ENCODE assay signal across 8 mouse cellular contexts in the genomic region with DNA sequence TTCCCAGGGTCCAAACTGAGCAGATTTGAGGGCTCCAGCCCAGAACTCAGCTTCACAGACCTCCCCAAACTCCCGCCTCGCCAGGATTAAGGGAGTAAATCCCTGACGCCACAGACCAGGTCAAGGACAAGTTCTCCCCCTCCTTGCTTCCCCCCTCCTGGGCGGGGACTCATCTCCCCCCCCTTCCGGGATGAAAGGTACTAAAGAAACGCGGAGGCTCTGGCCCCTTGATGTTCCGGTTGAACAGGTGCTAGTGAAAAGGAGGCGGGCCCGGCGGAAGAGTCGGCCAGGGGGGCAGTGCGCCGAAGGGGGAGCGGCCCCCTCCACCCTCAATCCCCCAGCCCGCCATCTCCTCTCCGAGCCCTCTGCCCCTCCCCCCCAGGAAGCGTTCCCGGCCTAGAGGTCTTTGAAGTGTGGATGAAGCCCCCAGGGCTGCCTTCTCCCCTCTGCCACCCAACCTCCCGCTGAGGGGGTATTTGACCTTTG. TPM values are rescaled to one million over a fixed set of nuclear protein-coding genes. Genes with fewer than 3 reads are reported as not detected.
DNase-seq lines count a peak whose midpoint lies in the region; ATAC-seq and TF ChIP-seq lines count a peak whose summit lies in the region.

No protein-coding gene starts in this region.

- no peak for TF ChIP-seq CTCF in embryonic fibroblast, embryonic 13.5 days (IDR thresholded peaks at IDR 0.05; ENCODE audit: borderline replicate concordance, insufficient read depth, low read length)

- TF ChIP-seq POLR2A in embryonic fibroblast, embryonic 13.5 days (IDR thresholded peaks at IDR 0.05; ENCODE audit: low read depth, low read length) = no peak

- no peak overlapping the region for H3K27ac ChIP-seq in embryonic fibroblast, embryonic 13.5 days (ENCODE audit: insufficient read depth, low read length)
- H3K27ac ChIP-seq in hindbrain, embryonic 12.5 days = 0 out of 2 replicates have a peak overlapping the region, but pooled peaks have one; percentile 5
- H3K27ac ChIP-seq in limb, embryonic 15.5 days = no peak overlapping the region

- H3K4me2 ChIP-seq in hindbrain, embryonic 12.5 days (replicated peaks) = peak overlapping the region; percentile 82
- H3K4me2 ChIP-seq in limb, embryonic 15.5 days = peak overlapping the region; percentile 69

- no peak for ATAC-seq in hindbrain, embryonic 12.5 days (ENCODE audit: low FRiP score)
- no peak for ATAC-seq in limb, embryonic 15.5 days (ENCODE audit: insufficient number of reproducible peaks, low FRiP score, low TSS enrichment, low read depth)

- H3K4me1 ChIP-seq in embryonic fibroblast, embryonic 13.5 days (ENCODE audit: control insufficient read depth, insufficient read depth, low read length) = peaks cover 6% of the 10 kb centered on the region
- H3K4me1 ChIP-seq in hindbrain, embryonic 12.5 days = peaks cover 36% of the 10 kb centered on the region
- peaks cover 58% of the 10 kb centered on the region for H3K4me1 ChIP-seq in limb, embryonic 15.5 days

- peak overlapping the region; percentile 6 for H3K4me3 ChIP-seq in embryonic fibroblast, embryonic 13.5 days (ENCODE audit: insufficient read depth, low read length)
- H3K4me3 ChIP-seq in hindbrain, embryonic 12.5 days = peak overlapping the region; percentile 20
- peak overlapping the region; percentile 87 for H3K4me3 ChIP-seq in limb, embryonic 15.5 days

- H3K9ac ChIP-seq in hindbrain, embryonic 12.5 days = peak overlapping the region; percentile 6; the same call in 1 of the 2 replicates
- no peak overlapping the region for H3K9ac ChIP-seq in limb, embryonic 15.5 days

- DNase-seq in urinary bladder, adult 18-20 months (ENCODE audit: low spot score in 2 of 2) = peak; percentile 76 to 78
- DNase-seq in urinary bladder, postnatal 10 days (ENCODE audit: low spot score) = no peak
- peak; percentile 51 for DNase-seq in neural tube, embryonic 10.5 days (ENCODE audit: extremely low spot score, low spot score)
- peak; percentile 64 for DNase-seq in urinary bladder, postnatal 25 days (ENCODE audit: low spot score)
- no peak for DNase-seq in layer of hippocampus, postnatal 25 days (ENCODE audit: extremely low spot score in 1 of 2, low spot score in 1 of 2)

- H3K9me3 ChIP-seq in hindbrain, embryonic 12.5 days (replicated peaks) = no peaks in the 10 kb centered on the region
- H3K9me3 ChIP-seq in limb, embryonic 15.5 days = no peaks in the 10 kb centered on the region

- H3K36me3 ChIP-seq in hindbrain, embryonic 12.5 days = peaks cover 15% of the 10 kb centered on the region
- H3K36me3 ChIP-seq in limb, embryonic 15.5 days = peaks cover 15% of the 10 kb centered on the region

- peaks cover 19% of the 10 kb centered on the region for H3K27me3 ChIP-seq in hindbrain, embryonic 12.5 days
- H3K27me3 ChIP-seq in limb, embryonic 15.5 days = peaks cover 17% of the 10 kb centered on the region

- under 1% methylated on average over 18 of the region's 20 CpGs for WGBS in hindbrain, embryonic 12.5 days
- 2% methylated on average over 20 of the region's 20 CpGs for WGBS in limb, embryonic 15.5 days

RNA-seq across cellular contexts. Expression of gene Mllt6, which starts 1.5 kb away (rescaled TPM):
- 16.2 and 18.0 TPM in 2 replicates for polyA plus RNA-seq in embryonic fibroblast, embryonic 13.5 days (2011; ENCODE audit: insufficient read length, low read depth, missing spikeins)
- polyA plus RNA-seq in hindbrain, embryonic 12.5 days (2016; fragmentation: Nextera tagmentation; extraction: Ambion mirVana) = 2.9 and 3.5 TPM in 2 replicates
- polyA plus RNA-seq in limb, embryonic 15.5 days (2015; fragmentation: Nextera tagmentation; extraction: Ambion mirVana) = 2.4 and 2.6 TPM in 2 replicates
- 100 to 1,000 TPM in 1 of 2 experiments, 10 to 100 TPM in 1; 88.5 to 105 TPM for total RNA-seq in layer of hippocampus, postnatal 25 days (2021)

RNA-seq across cellular contexts. Expression of gene Cisd3, which starts 23.9 kb away (rescaled TPM):
- 39.9 and 42.5 TPM in 2 replicates for polyA plus RNA-seq in embryonic fibroblast, embryonic 13.5 days (2011; ENCODE audit: insufficient read length, low read depth, missing spikeins)
- 14.7 and 17.1 TPM in 2 replicates for polyA plus RNA-seq in hindbrain, embryonic 12.5 days (2016; fragmentation: Nextera tagmentation; extraction: Ambion mirVana)
- polyA plus RNA-seq in limb, embryonic 15.5 days (2015; fragmentation: Nextera tagmentation; extraction: Ambion mirVana) = 13.5 and 18.6 TPM in 2 replicates
- total RNA-seq in layer of hippocampus, postnatal 25 days (2021) = 10 to 100 TPM; 47.0 to 55.1 TPM

RNA-seq across cellular contexts. Expression of gene Epop, which starts 32.2 kb away (rescaled TPM):
- 1.4 and 2.1 TPM in 2 replicates for polyA plus RNA-seq in embryonic fibroblast, embryonic 13.5 days (2011; ENCODE audit: insufficient read length, low read depth, missing spikeins)
- polyA plus RNA-seq in hindbrain, embryonic 12.5 days (2016; fragmentation: Nextera tagmentation; extraction: Ambion mirVana) = 11.2 and 11.7 TPM in 2 replicates
- polyA plus RNA-seq in limb, embryonic 15.5 days (2015; fragmentation: Nextera tagmentation; extraction: Ambion mirVana) = 1.9 and 3.2 TPM in 2 replicates
- 10 to 100 TPM; 28.8 to 34.3 TPM for total RNA-seq in layer of hippocampus, postnatal 25 days (2021)

RNA-seq across cellular contexts. Expression of gene Pcgf2, which starts 38.6 kb away (rescaled TPM):
- 42.3 and 54.0 TPM in 2 replicates for polyA plus RNA-seq in embryonic fibroblast, embryonic 13.5 days (2011; ENCODE audit: insufficient read length, low read depth, missing spikeins)
- polyA plus RNA-seq in hindbrain, embryonic 12.5 days (2016; fragmentation: Nextera tagmentation; extraction: Ambion mirVana) = 23.3 and 24.7 TPM in 2 replicates
- 13.1 and 14.7 TPM in 2 replicates for polyA plus RNA-seq in limb, embryonic 15.5 days (2015; fragmentation: Nextera tagmentation; extraction: Ambion mirVana)
- 10 to 100 TPM; 19.7 to 27.9 TPM for total RNA-seq in layer of hippocampus, postnatal 25 days (2021)

RNA-seq across cellular contexts. Expression of gene Psmb3, which starts 41.5 kb away (rescaled TPM):
- 229 and 259 TPM in 2 replicates for polyA plus RNA-seq in embryonic fibroblast, embryonic 13.5 days (2011; ENCODE audit: insufficient read length, low read depth, missing spikeins)
- 375 and 438 TPM in 2 replicates for polyA plus RNA-seq in hindbrain, embryonic 12.5 days (2016; fragmentation: Nextera tagmentation; extraction: Ambion mirVana)
- polyA plus RNA-seq in limb, embryonic 15.5 days (2015; fragmentation: Nextera tagmentation; extraction: Ambion mirVana) = 413 and 414 TPM in 2 replicates
- total RNA-seq in layer of hippocampus, postnatal 25 days (2021) = 100 to 1,000 TPM; 125 to 144 TPM

Comparison
In these comparisons a context has a peak if more than half of its experiments do, and no peak if none do; other contexts are left out.
1. DNase-seq: peak in urinary bladder, adult 18-20 months (2 of 2), neural tube, embryonic 10.5 days (single experiment) and urinary bladder, postnatal 25 days (single experiment); none in urinary bladder, postnatal 10 days (single experiment) and layer of hippocampus, postnatal 25 days (0 of 2).
2. H3K4me3 ChIP-seq: peak in every context shown above with its lines; median percentile 87 in limb, embryonic 15.5 days; 20 in hindbrain, embryonic 12.5 days; 6 in embryonic fibroblast, embryonic 13.5 days.